Mouse (Mus musculus) cortical plate, adult 2 months (tissue): ENCODE measurements around the gene Trafd1.

Experiments
- CTCF ChIP-seq: fragments of 200-500 bp; IDR thresholded peaks from 2 replicates; pipeline ENCODE4 v1.5.1; 2011; ENCODE audit warnings: mild to moderate bottlenecking, control low read depth, low read length; ENCODE audit not compliant: insufficient read depth; ENCODE audit errors: extremely low read depth
- POLR2A ChIP-seq: fragments of 200-500 bp; IDR thresholded peaks from 2 replicates; pipeline ENCODE4 v1.6.1; 2011; ENCODE audit warnings: mild to moderate bottlenecking, low read length, control low read depth; ENCODE audit not compliant: insufficient read depth; ENCODE audit errors: extremely low read depth

DNA sequence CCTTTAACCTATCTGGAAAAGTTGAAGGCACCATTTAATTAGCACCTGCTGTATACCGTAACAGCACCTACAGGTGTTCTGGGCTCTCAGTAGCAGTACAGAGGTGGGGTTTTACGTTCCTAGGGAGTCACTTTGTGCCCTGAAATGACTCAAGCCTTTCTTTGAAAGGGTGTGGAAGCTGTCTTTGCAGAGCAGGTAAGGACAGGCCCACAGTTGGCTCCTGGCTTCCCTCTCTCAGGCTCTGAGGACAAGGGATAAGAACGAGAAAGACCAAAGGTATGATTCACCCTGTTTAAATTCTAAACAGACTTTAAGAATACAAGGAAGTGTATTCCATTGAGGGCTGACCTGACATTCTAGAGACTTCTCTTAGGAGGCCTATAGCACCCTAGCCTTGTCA, 8.0 kb upstream of the Trafd1 start:
- no peak for TF ChIP-seq POLR2A
- TF ChIP-seq CTCF = no peak
